Mouse (Mus musculus) lung, embryonic 14.5 days (tissue): ENCODE data around the gene Fbn1. TPM values are rescaled to one million over a fixed set of nuclear protein-coding genes. Genes with fewer than 3 reads are reported as not detected.

Source experiments
- ATAC-seq: fragments of 200-750 bp; cut with Nextera tagmentation; 2 replicates; pipeline ENCODE4 v1.8.0; 2017; ENCODE audit warnings: mild to moderate bottlenecking, moderate TSS enrichment, moderate library complexity; ENCODE audit not compliant: insufficient read depth
- DNase-seq: peaks from one replicate; pipeline ENCODE4 v3.0.0-alpha.2; 2015
- H3K27ac ChIP-seq: fragments of 300-500 bp; sonication (generic); 2 replicates; pipeline ENCODE4 v1.5.1; 2014; ENCODE audit warnings: low read depth, mild to moderate bottlenecking, moderate library complexity
- H3K27me3 ChIP-seq: fragments of 300-500 bp; sonication (generic); 2 replicates; pipeline ENCODE4 v1.6.1; 2014; ENCODE audit warnings: low read length, control low read depth; ENCODE audit not compliant: insufficient read depth
- H3K36me3 ChIP-seq: fragments of 300-500 bp; sonication (generic); 2 replicates; pipeline ENCODE4 v1.6.1; 2014; ENCODE audit warnings: control low read depth; ENCODE audit not compliant: insufficient read depth
- H3K4me1 ChIP-seq: fragments of 300-500 bp; sonication (generic); 2 replicates; pipeline ENCODE4 v1.6.1; 2014; ENCODE audit warnings: antibody characterized with exemption, control low read depth; ENCODE audit not compliant: insufficient read depth
- H3K4me2 ChIP-seq: fragments of 300-500 bp; sonication (generic); 2 replicates; pipeline ENCODE4 v1.6.1; 2014; ENCODE audit warnings: mild to moderate bottlenecking
- H3K4me3 ChIP-seq: fragments of 300-500 bp; sonication (generic); 2 replicates; pipeline ENCODE4 v1.5.1; 2014; ENCODE audit warnings: low read depth, low read length
- H3K9ac ChIP-seq: fragments of 300-500 bp; sonication (generic); 2 replicates; pipeline ENCODE4 v1.6.1; 2014
- H3K9me3 ChIP-seq: fragments of 300-500 bp; sonication (generic); 2 replicates; pipeline ENCODE4 v1.6.1; 2016; ENCODE audit warnings: low read depth, low read length, control low read depth
- CTCF ChIP-seq: IDR thresholded peaks from 2 replicates; pipeline ENCODE4 v1.5.1; 2016; ENCODE audit warnings: antibody characterized with exemption, low read depth
- WGBS: fragments of 180-500 bp; shearing (Covaris S2); extraction: QIAGEN DNeasy Blood & Tissue Kit; methylation state at CpG from one replicate; pipeline ENCODE4 v1.1.7; 2014; 5-methylcytosine and 5-hydroxymethylcytosine counted together
- polyA plus RNA-seq: library from polyadenylated mRNA; unstranded; fragments of >200 nt; fragmentation: Nextera tagmentation; extraction: Ambion mirVana; gene quantifications from 2 replicates; pipeline ENCODE4 v1.2.1, GENCODE M21; 2014

The Fbn1 gene
- polyA plus RNA-seq, 1 experiment from 2014 or later, result 53.1 TPM

GRCm38 (mm10) chr2:125492050-125492900, 15.5 kb downstream of the Fbn1 start:
- H3K4me2 ChIP-seq, result no peak overlapping the region
- WGBS, result 56% methylated on average over 15 of the region's 15 CpGs
- ATAC-seq (no peak), DNase-seq (no peak)
- no peak for TF ChIP-seq CTCF
- peaks cover 12% of the 10 kb centered on the region for H3K36me3 ChIP-seq
- H3K4me1 ChIP-seq, result 0 out of 2 replicates have a peak, but pooled peaks cover 5% of the 10 kb centered on the region
- H3K4me3 ChIP-seq, result no peak overlapping the region
- 0 out of 2 replicates have a peak overlapping the region, but pooled peaks have one; percentile 15 for H3K27ac ChIP-seq
- H3K27me3 ChIP-seq, result no peaks in the 10 kb centered on the region
- no peaks in the 10 kb centered on the region for H3K9me3 ChIP-seq
- H3K9ac ChIP-seq, result no peak overlapping the region

GRCm38 (mm10) chr2:125489979-125490378, 17.8 kb downstream of the Fbn1 start:
- Histone ChIP-seq H3K4me1 (0 out of 2 replicates have a peak, but pooled peaks cover 5% of the 10 kb centered on the region), H3K4me2 (no peak overlapping the region), H3K27ac (no peak overlapping the region), H3K36me3 (peaks cover 8% of the 10 kb centered on the region; the same call in 1 of the 2 replicates), H3K4me3 (no peak overlapping the region), H3K9ac (no peak overlapping the region), H3K9me3 (no peaks in the 10 kb centered on the region), H3K27me3 (no peaks in the 10 kb centered on the region)
- no peak for ATAC-seq
- TF ChIP-seq CTCF, result no peak
- 82% methylated on average over 1 of the region's 1 CpGs for WGBS
- DNase-seq, result no peak

- ATAC-seq, result no peak
Observed at GRCm38 (mm10) chr2:125484910-125485309, 22.9 kb downstream of the Fbn1 start.

GRCm38 (mm10) chr2:125484164-125484563, 23.6 kb downstream of the Fbn1 start:
- peak; percentile 72 for DNase-seq
- no peaks in the 10 kb centered on the region for H3K36me3 ChIP-seq
- H3K9ac ChIP-seq, result no peak overlapping the region
- peaks cover 15% of the 10 kb centered on the region for H3K4me1 ChIP-seq
- peak; percentile 28; the same call in 1 of the 2 replicates for ATAC-seq
- no peaks in the 10 kb centered on the region for H3K9me3 ChIP-seq
- H3K27me3 ChIP-seq, result no peaks in the 10 kb centered on the region
- H3K27ac ChIP-seq, result 0 out of 2 replicates have a peak overlapping the region, but pooled peaks have one; percentile 37
- no peak overlapping the region for H3K4me2 ChIP-seq
- no peak overlapping the region for H3K4me3 ChIP-seq
- TF ChIP-seq CTCF, result no peak

More at GRCm38 (mm10) chr2:125484910-125485309, 22.9 kb downstream of the Fbn1 start:
- Histone ChIP-seq H3K9ac (no peak overlapping the region), H3K27me3 (no peaks in the 10 kb centered on the region), H3K4me3 (no peak overlapping the region), H3K4me2 (no peak overlapping the region), H3K9me3 (no peaks in the 10 kb centered on the region), H3K4me1 (peaks cover 10% of the 10 kb centered on the region), H3K36me3 (no peaks in the 10 kb centered on the region), H3K27ac (0 out of 2 replicates have a peak overlapping the region, but pooled peaks have one; percentile 37)
- no peak for TF ChIP-seq CTCF
- no peak for DNase-seq
- 75% methylated on average over 9 of the region's 9 CpGs for WGBS

- ATAC-seq (no peak), DNase-seq (no peak)
- H3K4me1 ChIP-seq, result peaks cover 15% of the 10 kb centered on the region
- no peaks in the 10 kb centered on the region for H3K36me3 ChIP-seq
- H3K4me2 ChIP-seq, result no peak overlapping the region
- H3K9ac ChIP-seq, result no peak overlapping the region
- H3K27me3 ChIP-seq, result no peaks in the 10 kb centered on the region
- H3K9me3 ChIP-seq, result no peaks in the 10 kb centered on the region
- no peak overlapping the region for H3K4me3 ChIP-seq
- no peak for TF ChIP-seq CTCF
- 89% methylated on average over 9 of the region's 9 CpGs for WGBS
- no peak overlapping the region for H3K27ac ChIP-seq
Observed at GRCm38 (mm10) chr2:125481531-125482317, 26.1 kb downstream of the Fbn1 start.

- TF ChIP-seq CTCF, result no peak
- 76% methylated on average over 4 of the region's 4 CpGs for WGBS
Observed at GRCm38 (mm10) chr2:125481116-125481515, 26.7 kb downstream of the Fbn1 start.

GRCm38 (mm10) chr2:125480057-125480456, 27.7 kb downstream of the Fbn1 start:
- Histone ChIP-seq H3K9me3 (no peaks in the 10 kb centered on the region), H3K4me2 (0 out of 2 replicates have a peak overlapping the region, but pooled peaks have one; percentile 21), H3K9ac (no peak overlapping the region), H3K27ac (peak overlapping the region; percentile 31), H3K27me3 (no peaks in the 10 kb centered on the region), H3K4me3 (no peak overlapping the region), H3K4me1 (peaks cover 18% of the 10 kb centered on the region), H3K36me3 (peaks cover 9% of the 10 kb centered on the region; the same call in 1 of the 2 replicates)
- peak; percentile 85 for DNase-seq
- TF ChIP-seq CTCF, result no peak
- 35% methylated on average over 5 of the region's 5 CpGs for WGBS
- peak; percentile 94 for ATAC-seq

More at GRCm38 (mm10) chr2:125481116-125481515, 26.7 kb downstream of the Fbn1 start:
- no peak overlapping the region for H3K27ac ChIP-seq
- ATAC-seq (no peak), DNase-seq (no peak)
- H3K4me2 ChIP-seq, result no peak overlapping the region
- peaks cover 4% of the 10 kb centered on the region; the same call in 1 of the 2 replicates for H3K36me3 ChIP-seq
- H3K9me3 ChIP-seq, result no peaks in the 10 kb centered on the region
- no peak overlapping the region for H3K4me3 ChIP-seq
- no peaks in the 10 kb centered on the region for H3K27me3 ChIP-seq
- peaks cover 18% of the 10 kb centered on the region for H3K4me1 ChIP-seq
- H3K9ac ChIP-seq, result no peak overlapping the region
